Mouse (Mus musculus) mesoderm, embryonic 11.5 days (tissue): Measurements from ENCODE around the gene Gm2897.
"Not testable (repeated sequence)": the region's sequence is repeated elsewhere in the genome, so short reads cannot be mapped to it uniquely, and the experiment has no call there.

ENCODE experiments used
- DNase-seq: peaks from one replicate; pipeline ENCODE4 v3.0.0-alpha.2; 2012; ENCODE audit warnings: low read depth, low spot score

Gm2897 gene

GRCm38 (mm10) chr14:3048727-3049512 is at the start of gene Gm2897:
TSS of gene Gm2897 (plus strand) at chr14:3049285.
- not testable (repeated sequence) for DNase-seq

- not testable (repeated sequence) for DNase-seq
Measured at GRCm38 (mm10) chr14:3029702-3030101, 19.4 kb upstream of the Gm2897 start, which contains the start of gene Gm2888. TSS of gene Gm2888 (plus strand) at chr14:3030002.

- DNase-seq: not testable (repeated sequence)
Measured at GRCm38 (mm10) chr14:3049513-3049800, 372 bp downstream of the Gm2897 start.

GRCm38 (mm10) chr14:3050087-3050486 is 1.0 kb downstream of the Gm2897 start:
- DNase-seq: not testable (repeated sequence)

- DNase-seq: not testable (repeated sequence)
Measured at GRCm38 (mm10) chr14:3116051-3116450, 67.0 kb downstream of the Gm2897 start.
